Mouse (Mus musculus): ENCODE measurements at regions not wholly inside any gene's neighbourhood (a gene's known extent, or its start where the extent isn't known, plus 50 kb on each side); places are given as distances from the start of the nearest gene placed in this dataset.

DNA sequence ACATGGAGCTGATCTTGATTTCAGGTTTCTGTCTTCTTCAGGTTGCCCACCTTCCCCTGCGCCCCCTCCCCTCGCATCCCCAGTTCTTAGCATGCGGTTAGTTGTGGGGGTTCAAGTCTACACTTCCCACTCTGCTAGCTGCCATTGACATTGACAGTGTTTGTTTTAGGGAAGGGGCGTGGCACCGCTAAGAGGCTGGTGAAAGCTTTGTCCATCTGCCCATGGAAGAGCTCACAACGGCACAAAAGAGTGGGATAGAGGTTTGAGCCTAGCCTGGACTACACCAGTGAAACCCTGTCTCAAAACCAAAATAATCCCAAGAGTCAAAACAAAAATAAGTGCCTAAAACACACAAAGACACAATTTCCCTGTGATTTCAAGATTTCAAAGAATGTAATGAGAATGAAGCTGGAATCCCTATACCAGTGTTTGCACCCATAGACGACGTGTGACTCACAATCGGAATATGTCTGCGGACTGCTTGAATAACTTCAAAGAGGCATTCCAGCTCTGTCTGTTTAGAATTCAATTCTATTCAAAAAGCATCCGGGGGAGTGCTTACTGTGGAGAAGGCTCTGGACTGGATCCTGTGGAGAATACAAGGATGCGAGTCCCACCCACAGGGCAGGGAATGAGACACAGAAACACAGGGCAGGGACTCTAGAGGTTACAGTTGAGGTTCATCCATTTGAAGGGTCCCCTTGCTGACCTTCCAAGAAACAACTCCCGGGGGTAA, 295.5 kb upstream of the Gm4791 start:
- Histone ChIP-seq H3K36me3 (ENCODE audit: control insufficient read depth, insufficient read depth) (no peaks in the 10 kb centered on the region), H3K4me3 (ENCODE audit: insufficient read depth, poor library complexity, severe bottlenecking) (no peak overlapping the region), H3K79me3 (ENCODE audit: low read depth) (no peaks in the 10 kb centered on the region), H3K79me2 (ENCODE audit: control insufficient read depth, insufficient read depth) (no peaks in the 10 kb centered on the region), H3ac (ENCODE audit: control insufficient read depth, insufficient read length, low read depth) (no peak overlapping the region), H3K27me3 (ENCODE audit: control insufficient read depth, insufficient read depth, insufficient read length) (no peaks in the 10 kb centered on the region)
- TF ChIP-seq CEBPB (IDR thresholded peaks at IDR 0.05; ENCODE audit: low read depth) = no peak
- TF ChIP-seq USF1 (IDR thresholded peaks at IDR 0.05; ENCODE audit: low read depth) = no peak
- TF ChIP-seq MYOD1 (IDR thresholded peaks at IDR 0.05; ENCODE audit: control insufficient read depth, insufficient read length, low read depth) = no peak
- no peak for TF ChIP-seq CTCF (IDR thresholded peaks at IDR 0.05; ENCODE audit: control insufficient read depth, insufficient read depth, insufficient read length)
- TF ChIP-seq MYOG (IDR thresholded peaks at IDR 0.05; ENCODE audit: control insufficient read depth, extremely low read depth, insufficient read length) = no peak
- TF ChIP-seq FOSL1 (IDR thresholded peaks at IDR 0.05; ENCODE audit: insufficient read depth, low read length, poor library complexity, severe bottlenecking) = no peak
- no peak for TF ChIP-seq MAX (IDR thresholded peaks at IDR 0.05)

DNA sequence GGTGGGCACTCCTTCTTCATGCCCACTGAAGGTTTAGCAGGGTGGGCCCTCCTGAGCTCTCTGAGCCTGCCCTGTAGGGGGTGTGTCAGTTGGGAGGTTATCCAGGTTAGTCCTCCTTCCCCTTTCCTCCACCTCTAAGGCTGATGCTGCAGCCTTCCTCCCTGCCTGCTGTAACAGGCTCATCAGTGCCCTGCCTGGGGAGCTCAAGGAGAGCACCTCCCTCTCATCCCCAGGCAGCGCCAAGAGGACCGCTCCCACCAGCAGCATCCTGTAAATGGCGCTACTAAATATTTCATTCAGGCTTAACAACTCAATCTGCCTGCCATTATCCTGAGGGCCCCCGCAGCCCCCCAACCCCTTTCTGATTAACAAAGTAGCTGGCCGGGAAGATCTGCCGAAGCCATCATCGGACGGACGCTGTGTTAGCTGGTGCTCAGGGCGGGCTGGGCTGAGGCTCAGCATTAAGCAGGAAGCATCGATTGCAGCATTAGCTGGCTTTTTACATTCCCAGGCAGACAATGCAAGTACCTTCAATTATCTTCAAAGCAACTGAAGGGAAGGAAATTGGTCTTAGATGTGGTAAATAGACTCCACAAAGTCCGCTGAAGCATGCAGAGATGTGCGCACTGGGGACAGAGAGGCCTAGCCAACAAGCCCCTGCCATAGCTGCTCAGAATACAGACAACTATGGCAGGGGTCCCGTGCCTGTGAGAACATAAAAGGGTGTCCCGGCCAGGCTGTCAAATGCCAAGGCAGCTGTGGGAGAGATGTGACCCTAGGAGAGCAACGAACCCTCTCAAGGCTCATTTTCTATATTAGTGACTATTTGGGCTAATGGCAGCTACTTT, 296.3 kb upstream of the Gm4791 start:
- no peak overlapping the region for H3K4me3 ChIP-seq (ENCODE audit: insufficient read depth, poor library complexity, severe bottlenecking)
- H3ac ChIP-seq (ENCODE audit: control insufficient read depth, insufficient read length, low read depth) = no peak overlapping the region
- TF ChIP-seq USF1 (IDR thresholded peaks at IDR 0.05; ENCODE audit: low read depth) (no peak), MYOD1 (IDR thresholded peaks at IDR 0.05; ENCODE audit: control insufficient read depth, insufficient read length, low read depth) (no peak), FOSL1 (IDR thresholded peaks at IDR 0.05; ENCODE audit: insufficient read depth, low read length, poor library complexity, severe bottlenecking) (no peak), CTCF (IDR thresholded peaks at IDR 0.05; ENCODE audit: control insufficient read depth, insufficient read depth, insufficient read length) (no peak)
- H3K79me2 ChIP-seq (ENCODE audit: control insufficient read depth, insufficient read depth) = no peaks in the 10 kb centered on the region
- no peaks in the 10 kb centered on the region for H3K36me3 ChIP-seq (ENCODE audit: control insufficient read depth, insufficient read depth)
- no peaks in the 10 kb centered on the region for H3K79me3 ChIP-seq (ENCODE audit: low read depth)
- no peaks in the 10 kb centered on the region for H3K27me3 ChIP-seq (ENCODE audit: control insufficient read depth, insufficient read depth, insufficient read length)

DNA sequence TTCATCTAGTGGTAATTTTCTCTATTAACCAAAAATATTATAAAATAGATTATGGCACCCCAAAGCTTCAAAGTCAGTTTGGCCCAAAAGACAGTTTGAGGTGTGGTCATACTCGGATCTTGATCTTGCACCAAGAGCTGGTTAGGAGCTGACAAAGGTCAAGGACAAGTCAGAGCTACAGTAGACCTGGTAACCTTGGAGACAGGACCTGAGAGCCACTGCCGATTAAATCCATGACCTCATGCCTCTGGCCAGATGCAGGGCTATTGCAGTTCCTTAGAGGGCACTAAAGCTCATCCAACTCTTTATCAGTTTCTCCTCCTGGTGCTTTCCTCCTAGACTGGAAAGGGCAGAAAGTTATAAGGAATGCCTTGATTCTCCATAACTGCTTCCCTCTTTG, 302.4 kb upstream of the Gm4791 start:
- H3ac ChIP-seq (ENCODE audit: control insufficient read depth, insufficient read length, low read depth) = no peak overlapping the region
- H3K27me3 ChIP-seq (ENCODE audit: control insufficient read depth, insufficient read depth, insufficient read length) = no peaks in the 10 kb centered on the region
- H3K79me2 ChIP-seq (ENCODE audit: control insufficient read depth, insufficient read depth) = no peaks in the 10 kb centered on the region
- TF ChIP-seq MYOG (IDR thresholded peaks at IDR 0.05; ENCODE audit: control insufficient read depth, extremely low read depth, insufficient read length) = no peak
- no peak overlapping the region for H3K4me3 ChIP-seq (ENCODE audit: insufficient read depth, poor library complexity, severe bottlenecking)
- no peaks in the 10 kb centered on the region for H3K79me3 ChIP-seq (ENCODE audit: low read depth)
- H3K36me3 ChIP-seq (ENCODE audit: control insufficient read depth, insufficient read depth) = no peaks in the 10 kb centered on the region

GRCm38 (mm10) chr9:46689331-46689730, 309.2 kb upstream of the Gm4791 start:
- Histone ChIP-seq H3K79me3 (ENCODE audit: low read depth) (no peaks in the 10 kb centered on the region), H3K27me3 (ENCODE audit: control insufficient read depth, insufficient read depth, insufficient read length) (no peaks in the 10 kb centered on the region), H3K36me3 (ENCODE audit: control insufficient read depth, insufficient read depth) (no peaks in the 10 kb centered on the region), H3K79me2 (ENCODE audit: control insufficient read depth, insufficient read depth) (no peaks in the 10 kb centered on the region), H3K4me3 (ENCODE audit: insufficient read depth, poor library complexity, severe bottlenecking) (no peak overlapping the region), H3ac (ENCODE audit: control insufficient read depth, insufficient read length, low read depth) (no peak overlapping the region)
- TF ChIP-seq MAX (IDR thresholded peaks at IDR 0.05) (no peak), MYOG (IDR thresholded peaks at IDR 0.05; ENCODE audit: control insufficient read depth, extremely low read depth, insufficient read length) (no peak), FOSL1 (IDR thresholded peaks at IDR 0.05; ENCODE audit: insufficient read depth, low read length, poor library complexity, severe bottlenecking) (no peak), CEBPB (IDR thresholded peaks at IDR 0.05; ENCODE audit: low read depth) (no peak), CTCF (IDR thresholded peaks at IDR 0.05; ENCODE audit: control insufficient read depth, insufficient read depth, insufficient read length) (no peak), MYOD1 (IDR thresholded peaks at IDR 0.05; ENCODE audit: control insufficient read depth, insufficient read length, low read depth) (no peak), USF1 (IDR thresholded peaks at IDR 0.05; ENCODE audit: low read depth) (no peak)

DNA sequence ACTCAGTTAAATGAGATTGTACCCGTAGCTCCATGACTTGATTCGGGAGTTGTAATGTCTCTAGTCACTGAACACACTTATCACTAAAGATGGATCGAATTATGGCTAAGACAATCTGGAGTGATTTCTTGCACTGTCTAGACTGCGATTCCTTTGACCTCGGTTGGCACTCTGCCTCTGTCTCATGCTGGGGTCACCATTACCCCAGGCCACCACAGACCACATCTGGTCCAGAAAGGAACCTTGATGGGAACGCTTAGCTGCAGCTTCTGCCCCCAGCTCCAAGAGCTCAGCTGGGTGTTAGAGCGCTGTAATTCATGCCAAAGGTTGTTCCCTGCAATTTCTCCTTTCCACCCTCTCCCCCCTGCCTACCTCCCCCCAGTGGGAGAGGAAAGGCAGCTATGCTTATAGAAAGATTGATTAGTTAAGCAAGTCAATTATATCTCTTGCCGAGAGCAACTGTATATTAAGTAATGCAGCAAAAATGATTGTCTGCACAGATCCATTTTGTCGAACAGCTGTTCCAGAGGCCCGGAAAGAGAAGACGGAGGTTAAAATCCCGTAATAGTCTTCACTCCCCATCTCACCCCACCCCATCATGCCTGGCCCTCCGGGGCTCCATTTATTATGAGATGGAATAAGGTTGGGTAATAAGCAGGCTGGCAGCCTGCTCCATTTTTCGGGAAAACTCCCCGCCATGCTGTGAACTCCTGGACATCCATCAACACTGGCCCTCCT, 314.3 kb upstream of the Gm4791 start:
- H3K27me3 ChIP-seq (ENCODE audit: control insufficient read depth, insufficient read depth, insufficient read length) = no peaks in the 10 kb centered on the region
- no peaks in the 10 kb centered on the region for H3K79me2 ChIP-seq (ENCODE audit: control insufficient read depth, insufficient read depth)
- H3K79me3 ChIP-seq (ENCODE audit: low read depth) = no peaks in the 10 kb centered on the region
- no peak overlapping the region for H3K4me3 ChIP-seq (ENCODE audit: insufficient read depth, poor library complexity, severe bottlenecking)
- no peaks in the 10 kb centered on the region for H3K36me3 ChIP-seq (ENCODE audit: control insufficient read depth, insufficient read depth)
- H3ac ChIP-seq (ENCODE audit: control insufficient read depth, insufficient read length, low read depth) = no peak overlapping the region
- TF ChIP-seq USF1 (IDR thresholded peaks at IDR 0.05; ENCODE audit: low read depth) (no peak), MYOG (IDR thresholded peaks at IDR 0.05; ENCODE audit: control insufficient read depth, extremely low read depth, insufficient read length) (no peak), FOSL1 (IDR thresholded peaks at IDR 0.05; ENCODE audit: insufficient read depth, low read length, poor library complexity, severe bottlenecking) (no peak), MAX (IDR thresholded peaks at IDR 0.05) (no peak), CTCF (IDR thresholded peaks at IDR 0.05; ENCODE audit: control insufficient read depth, insufficient read depth, insufficient read length) (no peak), MYOD1 (IDR thresholded peaks at IDR 0.05; ENCODE audit: control insufficient read depth, insufficient read length, low read depth) (no peak), CEBPB (IDR thresholded peaks at IDR 0.05; ENCODE audit: low read depth) (no peak)
